Mouse (Mus musculus) olfactory bulb, adult 2 months (tissue): ENCODE measurements around the gene Vsig10l. TPM values are rescaled to one million over a fixed set of nuclear protein-coding genes. Genes with fewer than 3 reads are reported as not detected.

Experiments used
- H3K27ac ChIP-seq: fragments of 200-500 bp; 2 replicates; pipeline ENCODE4 v1.5.1; 2012; ENCODE audit warnings: low read depth, low read length; ENCODE audit not compliant: insufficient read depth
- H3K4me1 ChIP-seq: fragments of 200-500 bp; 2 replicates; pipeline ENCODE4 v1.6.1; 2012; ENCODE audit warnings: low read length; ENCODE audit not compliant: control insufficient read depth, insufficient read depth
- H3K4me3 ChIP-seq: fragments of 200-500 bp; 2 replicates; pipeline ENCODE4 v1.5.1; 2012; ENCODE audit warnings: mild to moderate bottlenecking, low read depth, low read length, moderate library complexity; ENCODE audit not compliant: insufficient read depth
- CTCF ChIP-seq: fragments of 200-500 bp; IDR thresholded peaks from 2 replicates; pipeline ENCODE4 v1.5.1; 2012; ENCODE audit warnings: low read depth, mild to moderate bottlenecking, low read length, moderate library complexity; ENCODE audit not compliant: insufficient read depth
- POLR2A ChIP-seq: fragments of 200-500 bp; IDR thresholded peaks from 2 replicates; pipeline ENCODE4 v1.6.1; 2012; ENCODE audit warnings: mild to moderate bottlenecking, low read depth, low read length, moderate library complexity; ENCODE audit not compliant: insufficient read depth
- WGBS: fragments of 180-500 bp; shearing (Covaris S2); methylation state at CpG from one replicate; pipeline ENCODE4 v1.1.7; 2018; 5-methylcytosine and 5-hydroxymethylcytosine counted together
- polyA plus RNA-seq: library from polyadenylated mRNA; stranded (reverse); fragments of >200 nt; gene quantifications from 2 replicates; pipeline ENCODE4 v1.2.4, GENCODE M21; 2012; ENCODE audit warnings: low replicate concordance; ENCODE audit not compliant: missing spikeins, insufficient read depth, insufficient read length

The Vsig10l gene
- polyA plus RNA-seq = not detected in 2 replicates

GRCm38 (mm10) chr7:43462851-43463250, at the start of gene Vsig10l:
Vsig10l (plus strand) TSS chr7:43463151.
- Histone ChIP-seq H3K4me3 (no peak within 1 kb of the TSS), H3K27ac (no peak within 1 kb of the TSS), H3K4me1 (peaks cover 20% of the 10 kb centered on the region)
- WGBS = 76% methylated on average over 4 of the region's 4 CpGs
- no peak for TF ChIP-seq POLR2A
- TF ChIP-seq CTCF = no peak

- WGBS = 89% methylated on average over 10 of the region's 10 CpGs
- Histone ChIP-seq H3K4me3 (no peak overlapping the region), H3K27ac (no peak overlapping the region), H3K4me1 (no peaks in the 10 kb centered on the region)
- TF ChIP-seq POLR2A (no peak), CTCF (no peak)
Measured at GRCm38 (mm10) chr7:43417298-43417697, 45.7 kb upstream of the Vsig10l start.

- TF ChIP-seq POLR2A (no peak), CTCF (peak; percentile 87)
- peaks cover 2% of the 10 kb centered on the region; the same call in 1 of the 2 replicates for H3K4me1 ChIP-seq
- no peak overlapping the region for H3K4me3 ChIP-seq
- WGBS = 6% methylated on average over 11 of the region's 11 CpGs
- H3K27ac ChIP-seq = no peak overlapping the region
Measured at GRCm38 (mm10) chr7:43422995-43423617, 39.8 kb upstream of the Vsig10l start.

- Histone ChIP-seq H3K4me3 (no peak overlapping the region), H3K27ac (no peak overlapping the region), H3K4me1 (peaks cover 2% of the 10 kb centered on the region; the same call in 1 of the 2 replicates)
- 64% methylated on average over 3 of the region's 3 CpGs for WGBS
- TF ChIP-seq POLR2A (no peak), CTCF (no peak)
Measured at GRCm38 (mm10) chr7:43423991-43424625, 38.8 kb upstream of the Vsig10l start.

- Histone ChIP-seq H3K27ac (no peak within 1 kb of the TSS), H3K4me1 (peaks cover 2% of the 10 kb centered on the region; the same call in 1 of the 2 replicates), H3K4me3 (no peak within 1 kb of the TSS)
- TF ChIP-seq POLR2A (no peak), CTCF (no peak)
- WGBS = 86% methylated on average over 8 of the region's 8 CpGs
Measured at GRCm38 (mm10) chr7:43427406-43427805, 35.5 kb upstream of the Vsig10l start, which contains the start of gene Lim2. Lim2 (plus strand) TSS chr7:43427670.

GRCm38 (mm10) chr7:43429500-43429899, 33.5 kb upstream of the Vsig10l start:
- WGBS = 62% methylated on average over 4 of the region's 4 CpGs
- no peak overlapping the region for H3K4me3 ChIP-seq
- no peak overlapping the region for H3K27ac ChIP-seq
- no peaks in the 10 kb centered on the region for H3K4me1 ChIP-seq
- no peak for TF ChIP-seq CTCF
- no peak for TF ChIP-seq POLR2A

GRCm38 (mm10) chr7:43432891-43433290, 30.1 kb upstream of the Vsig10l start:
- 77% methylated on average over 4 of the region's 4 CpGs for WGBS
- TF ChIP-seq POLR2A = no peak
- TF ChIP-seq CTCF = no peak
- no peak overlapping the region for H3K4me3 ChIP-seq

GRCm38 (mm10) chr7:43434676-43435075, 28.3 kb upstream of the Vsig10l start:
- Histone ChIP-seq H3K4me1 (no peaks in the 10 kb centered on the region), H3K4me3 (no peak overlapping the region), H3K27ac (no peak overlapping the region)
- TF ChIP-seq CTCF = no peak
- no peak for TF ChIP-seq POLR2A
- 79% methylated on average over 5 of the region's 5 CpGs for WGBS

More at GRCm38 (mm10) chr7:43432891-43433290, 30.1 kb upstream of the Vsig10l start:
- H3K27ac ChIP-seq = no peak overlapping the region
- no peaks in the 10 kb centered on the region for H3K4me1 ChIP-seq

GRCm38 (mm10) chr7:43436341-43437255, 26.4 kb upstream of the Vsig10l start, which contains the start of gene Nkg7:
Nkg7 (plus strand) TSS chr7:43437073.
- no peak within 1 kb of the TSS for H3K27ac ChIP-seq
- WGBS = 78% methylated on average over 10 of the region's 10 CpGs
- no peak within 1 kb of the TSS for H3K4me3 ChIP-seq
- H3K4me1 ChIP-seq = no peaks in the 10 kb centered on the region
- TF ChIP-seq POLR2A = no peak
- TF ChIP-seq CTCF = no peak
